Mouse (Mus musculus) ES-Bruce4 (cell line): ENCODE data around the gene Parm1. TPM values are rescaled to one million over a fixed set of nuclear protein-coding genes. Genes with fewer than 3 reads are reported as not detected.

Experiments used
- H3K27ac ChIP-seq: 2 replicates; pipeline ENCODE4 v1.5.1; 2012; ENCODE audit warnings: low read length, inconsistent platforms; ENCODE audit not compliant: insufficient read depth
- H3K27me3 ChIP-seq: 2 replicates; pipeline ENCODE4 v1.6.1; 2012; ENCODE audit warnings: mild to moderate bottlenecking, low read length, inconsistent platforms; ENCODE audit not compliant: control insufficient read depth, poor library complexity, insufficient read depth, severe bottlenecking
- H3K36me3 ChIP-seq: 2 replicates; pipeline ENCODE4 v1.6.1; 2012; ENCODE audit warnings: inconsistent platforms, mild to moderate bottlenecking, low read length, moderate library complexity; ENCODE audit not compliant: control insufficient read depth, poor library complexity, insufficient read depth, severe bottlenecking
- H3K4me1 ChIP-seq: one replicate; pipeline ENCODE4 v1.8.1; 2011; ENCODE audit warnings: low read length; ENCODE audit not compliant: control insufficient read depth, insufficient read depth
- H3K4me3 ChIP-seq: 2 replicates; pipeline ENCODE4 v1.5.1; 2011; ENCODE audit warnings: low read depth, mild to moderate bottlenecking, low read length
- H3K9ac ChIP-seq: 2 replicates; pipeline ENCODE4 v1.6.1; 2012; ENCODE audit warnings: low read depth, mild to moderate bottlenecking, inconsistent platforms; ENCODE audit not compliant: poor library complexity, severe bottlenecking
- H3K9me3 ChIP-seq: replicated peaks from 2 replicates; pipeline ENCODE4 v1.6.1; 2012; ENCODE audit warnings: mild to moderate bottlenecking, low read length, inconsistent platforms; ENCODE audit not compliant: control insufficient read depth, poor library complexity, insufficient read depth, severe bottlenecking
- CTCF ChIP-seq: IDR thresholded peaks from one replicate; pipeline ENCODE4 v1.8.1; 2011; ENCODE audit warnings: low read depth, low read length
- EP300 ChIP-seq: IDR thresholded peaks from 2 replicates; pipeline ENCODE4 v1.6.1; 2011; ENCODE audit warnings: low read depth, low read length; ENCODE audit not compliant: insufficient read depth
- POLR2A ChIP-seq: IDR thresholded peaks from one replicate; pipeline ENCODE4 v1.8.1; 2011; ENCODE audit warnings: low read length; ENCODE audit not compliant: insufficient read depth
- polyA plus RNA-seq: library from polyadenylated mRNA; stranded (reverse); fragments of >200 nt; gene quantifications from 2 replicates; pipeline ENCODE4 v1.2.4, GENCODE M21; 2011; ENCODE audit warnings: low read depth; ENCODE audit not compliant: missing spikeins, insufficient read depth, insufficient read length

Parm1 gene
- polyA plus RNA-seq: 9.8 and 11.3 TPM in 2 replicates

- no peaks in the 10 kb centered on the region; the same call in 1 of the 2 replicates for H3K27me3 ChIP-seq
- H3K36me3 ChIP-seq: no peaks in the 10 kb centered on the region
- H3K9me3 ChIP-seq: no peaks in the 10 kb centered on the region
- peak within 1 kb of the TSS; percentile 76 for H3K4me3 ChIP-seq
- no peaks in the 10 kb centered on the region for H3K4me1 ChIP-seq
- no peak within 1 kb of the TSS for H3K27ac ChIP-seq
- peak within 1 kb of the TSS; percentile 4; the same call in 1 of the 2 replicates for H3K9ac ChIP-seq
- TF ChIP-seq CTCF: peak; percentile 74
- TF ChIP-seq POLR2A: no peak
- no peak for TF ChIP-seq EP300
Observed at GRCm38 (mm10) chr5:91517480-91518301, at the start of gene Parm1. Gene Parm1, plus strand, starts transcription at chr5:91517615.

DNA sequence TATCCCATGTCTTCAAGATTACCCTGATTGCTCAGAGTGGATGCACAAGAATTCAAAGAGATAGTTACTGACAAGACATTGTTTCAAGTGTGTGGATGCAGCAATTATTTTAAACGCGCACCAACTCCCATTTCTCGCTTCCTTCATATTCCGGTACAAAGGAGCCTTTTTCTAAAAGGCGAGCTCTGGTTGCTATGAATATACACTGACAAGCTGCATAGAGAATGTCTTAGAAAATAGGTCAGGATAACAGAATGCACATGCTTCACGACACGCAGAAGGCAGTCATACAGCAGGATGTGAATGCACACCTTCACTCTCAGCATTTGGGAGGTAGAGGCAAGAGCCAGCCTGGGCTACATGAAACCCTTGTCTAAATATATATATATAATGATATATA lies 42.2 kb upstream of the Parm1 start:
- no peaks in the 10 kb centered on the region for H3K27me3 ChIP-seq
- H3K9ac ChIP-seq: no peak overlapping the region
- no peaks in the 10 kb centered on the region for H3K9me3 ChIP-seq
- TF ChIP-seq POLR2A: no peak
- no peak for TF ChIP-seq EP300
- no peak for TF ChIP-seq CTCF
- H3K4me1 ChIP-seq: no peaks in the 10 kb centered on the region
- no peak overlapping the region for H3K4me3 ChIP-seq
- H3K36me3 ChIP-seq: no peaks in the 10 kb centered on the region
- no peak overlapping the region for H3K27ac ChIP-seq

DNA sequence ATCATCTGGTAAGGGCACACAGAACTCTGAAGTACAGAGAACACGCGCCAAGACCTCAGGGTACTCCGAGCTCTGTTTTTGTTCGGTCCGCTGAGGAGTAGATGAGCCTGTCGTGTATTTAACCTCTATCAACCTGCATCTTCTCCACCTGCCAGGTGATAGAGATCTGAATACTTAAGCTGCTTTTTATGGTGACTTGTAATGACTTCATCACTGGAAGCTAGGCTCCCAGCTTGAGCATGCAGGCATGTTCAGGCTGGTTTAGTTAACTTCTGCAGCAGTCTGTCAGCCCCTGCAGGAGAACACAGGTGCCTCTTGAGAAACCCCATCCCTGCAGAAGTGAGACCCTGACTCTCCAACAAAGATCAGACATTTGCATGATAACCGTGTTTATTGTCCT lies 40.6 kb upstream of the Parm1 start:
- Histone ChIP-seq H3K9ac (no peak overlapping the region), H3K9me3 (no peaks in the 10 kb centered on the region), H3K36me3 (no peaks in the 10 kb centered on the region), H3K4me3 (no peak overlapping the region), H3K27ac (no peak overlapping the region), H3K4me1 (no peaks in the 10 kb centered on the region), H3K27me3 (no peaks in the 10 kb centered on the region)
- no peak for TF ChIP-seq EP300
- no peak for TF ChIP-seq POLR2A
- TF ChIP-seq CTCF: no peak

- Histone ChIP-seq H3K27me3 (no peaks in the 10 kb centered on the region), H3K9ac (no peak overlapping the region), H3K4me1 (no peaks in the 10 kb centered on the region), H3K36me3 (no peaks in the 10 kb centered on the region), H3K27ac (no peak overlapping the region), H3K4me3 (no peak overlapping the region), H3K9me3 (no peaks in the 10 kb centered on the region)
- TF ChIP-seq EP300 (no peak), CTCF (no peak), POLR2A (no peak)
Observed at GRCm38 (mm10) chr5:91478673-91479072, 38.7 kb upstream of the Parm1 start.

DNA sequence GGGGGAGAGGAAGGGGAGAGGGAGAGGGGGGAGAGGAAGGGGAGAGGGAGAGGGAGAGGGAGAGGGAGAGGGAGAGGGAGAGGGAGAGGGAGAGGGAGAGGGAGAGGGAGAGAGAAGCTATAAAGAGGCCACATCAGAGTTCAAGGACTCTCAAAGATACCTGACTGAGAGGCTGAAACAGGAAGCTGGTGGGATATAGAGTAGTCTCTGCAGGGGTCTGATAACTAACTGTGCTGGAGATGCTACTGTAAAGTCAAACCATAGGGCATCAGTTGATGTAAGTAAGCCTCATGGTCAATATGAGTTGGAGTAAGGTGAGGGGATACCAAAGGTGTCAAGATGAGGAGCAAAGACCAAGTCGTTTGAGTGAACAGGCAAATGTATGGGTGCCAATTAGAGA lies 37.3 kb upstream of the Parm1 start:
- Histone ChIP-seq H3K4me1 (no peaks in the 10 kb centered on the region), H3K9ac (no peak overlapping the region), H3K27ac (no peak overlapping the region), H3K27me3 (no peaks in the 10 kb centered on the region), H3K9me3 (no peaks in the 10 kb centered on the region), H3K36me3 (no peaks in the 10 kb centered on the region), H3K4me3 (no peak overlapping the region)
- no peak for TF ChIP-seq EP300
- TF ChIP-seq CTCF: no peak
- no peak for TF ChIP-seq POLR2A

GRCm38 (mm10) chr5:91484324-91484723 lies 33.1 kb upstream of the Parm1 start:
- Histone ChIP-seq H3K4me3 (no peak overlapping the region), H3K27me3 (no peaks in the 10 kb centered on the region)
- TF ChIP-seq CTCF: no peak
- no peak for TF ChIP-seq POLR2A
- no peak for TF ChIP-seq EP300

More at GRCm38 (mm10) chr5:91484324-91484723, 33.1 kb upstream of the Parm1 start:
- Histone ChIP-seq H3K36me3 (no peaks in the 10 kb centered on the region), H3K4me1 (no peaks in the 10 kb centered on the region), H3K9me3 (no peaks in the 10 kb centered on the region), H3K27ac (no peak overlapping the region), H3K9ac (no peak overlapping the region)
